Mouse (Mus musculus) E14TG2a.4 (cell line): ENCODE results near the gene Zc3h10.
A peak's percentile ranks its signal among the peaks of the same experiment; 100 is the strongest.

Experiments used
- H3K27me3 ChIP-seq: 2 replicates; pipeline ENCODE4 v1.6.1; 2014; ENCODE audit warnings: low read length, control low read depth; ENCODE audit not compliant: insufficient read depth
- H3K36me3 ChIP-seq: 2 replicates; pipeline ENCODE4 v1.6.1; 2014; ENCODE audit warnings: low read length, control low read depth; ENCODE audit not compliant: insufficient read depth
- H3K4me1 ChIP-seq: replicated peaks from 2 replicates; pipeline ENCODE4 v1.6.1; 2014; ENCODE audit warnings: low read depth, low read length, control low read depth
- H3K4me3 ChIP-seq: replicated peaks from 2 replicates; pipeline ENCODE4 v1.5.1; 2014; ENCODE audit warnings: mild to moderate bottlenecking, low read length
- H3K9me3 ChIP-seq: 2 replicates; pipeline ENCODE4 v1.6.1; 2014; ENCODE audit warnings: low read length, control low read depth
- CTCF ChIP-seq: conservative IDR thresholded peaks from 2 replicates; pipeline ENCODE4 v1.5.1; 2014; ENCODE audit warnings: low read length
- NANOG ChIP-seq: IDR thresholded peaks from 2 replicates; pipeline ENCODE4 v1.6.1; 2014; ENCODE audit warnings: borderline replicate concordance, low read length, mixed read lengths
- POU5F1 ChIP-seq: IDR thresholded peaks from 2 replicates; pipeline ENCODE4 v1.6.1; 2014; ENCODE audit warnings: low read length, borderline replicate concordance

Zc3h10 gene

GRCm38 (mm10) chr10:128547361-128548032 is at the start of gene Zc3h10:
Zc3h10 (minus strand) TSS chr10:128547774.
- Histone ChIP-seq H3K9me3 (no peaks in the 10 kb centered on the region), H3K4me3 (peak within 1 kb of the TSS; percentile 94), H3K36me3 (peaks cover 46% of the 10 kb centered on the region), H3K27me3 (no peaks in the 10 kb centered on the region), H3K4me1 (peaks cover 48% of the 10 kb centered on the region)
- TF ChIP-seq NANOG = no peak

- TF ChIP-seq NANOG = no peak
- no peak for TF ChIP-seq CTCF
- no peak for TF ChIP-seq POU5F1
- Histone ChIP-seq H3K9me3 (no peaks in the 10 kb centered on the region), H3K4me3 (no peak overlapping the region), H3K27me3 (peaks cover 16% of the 10 kb centered on the region), H3K36me3 (no peaks in the 10 kb centered on the region), H3K4me1 (peaks cover 25% of the 10 kb centered on the region)
Measured at GRCm38 (mm10) chr10:128592797-128593196, 45.2 kb upstream of the Zc3h10 start.

- TF ChIP-seq CTCF (no peak), NANOG (no peak), POU5F1 (no peak)
- H3K4me1 ChIP-seq = peaks cover 38% of the 10 kb centered on the region
- peaks cover 23% of the 10 kb centered on the region for H3K27me3 ChIP-seq
- no peaks in the 10 kb centered on the region for H3K9me3 ChIP-seq
- H3K36me3 ChIP-seq = no peaks in the 10 kb centered on the region
- no peak overlapping the region for H3K4me3 ChIP-seq
Measured at GRCm38 (mm10) chr10:128591436-128591835, 43.9 kb upstream of the Zc3h10 start.

GRCm38 (mm10) chr10:128590193-128590690 is 42.7 kb upstream of the Zc3h10 start:
- H3K36me3 ChIP-seq = no peaks in the 10 kb centered on the region

GRCm38 (mm10) chr10:128589464-128590192 is 42.1 kb upstream of the Zc3h10 start, which contains the start of gene Erbb3:
Erbb3 (minus strand) TSS chr10:128589652.
- peaks cover 23% of the 10 kb centered on the region for H3K27me3 ChIP-seq
- no peaks in the 10 kb centered on the region for H3K9me3 ChIP-seq
- peak within 1 kb of the TSS; percentile 98 for H3K4me3 ChIP-seq
- peaks cover 56% of the 10 kb centered on the region for H3K4me1 ChIP-seq
- TF ChIP-seq POU5F1 (no peak), NANOG (no peak), CTCF (no peak)
- no peaks in the 10 kb centered on the region for H3K36me3 ChIP-seq

More at GRCm38 (mm10) chr10:128590193-128590690, 42.7 kb upstream of the Zc3h10 start:
- Histone ChIP-seq H3K27me3 (peaks cover 23% of the 10 kb centered on the region), H3K9me3 (no peaks in the 10 kb centered on the region), H3K4me1 (peaks cover 50% of the 10 kb centered on the region), H3K4me3 (peak overlapping the region; percentile 98)
- no peak for TF ChIP-seq NANOG
- peak; percentile 85 for TF ChIP-seq CTCF

- H3K4me1 ChIP-seq = peaks cover 64% of the 10 kb centered on the region
- TF ChIP-seq POU5F1 (no peak), CTCF (no peak), NANOG (no peak)
- H3K9me3 ChIP-seq = no peaks in the 10 kb centered on the region
- no peaks in the 10 kb centered on the region for H3K36me3 ChIP-seq
- peaks cover 23% of the 10 kb centered on the region for H3K27me3 ChIP-seq
- H3K4me3 ChIP-seq = peak overlapping the region; percentile 98
Measured at GRCm38 (mm10) chr10:128588775-128589463, 41.3 kb upstream of the Zc3h10 start.

- Histone ChIP-seq H3K36me3 (no peaks in the 10 kb centered on the region), H3K9me3 (no peaks in the 10 kb centered on the region), H3K27me3 (peaks cover 23% of the 10 kb centered on the region), H3K4me3 (peak overlapping the region; percentile 98), H3K4me1 (peaks cover 71% of the 10 kb centered on the region)
- no peak for TF ChIP-seq CTCF
- TF ChIP-seq NANOG = no peak
- no peak for TF ChIP-seq POU5F1
Measured at GRCm38 (mm10) chr10:128588136-128588535, 40.6 kb upstream of the Zc3h10 start.

- Histone ChIP-seq H3K9me3 (no peaks in the 10 kb centered on the region), H3K27me3 (peaks cover 23% of the 10 kb centered on the region)
Measured at GRCm38 (mm10) chr10:128587697-128588096, 40.1 kb upstream of the Zc3h10 start.

GRCm38 (mm10) chr10:128587120-128587519 is 39.5 kb upstream of the Zc3h10 start:
- H3K9me3 ChIP-seq = no peaks in the 10 kb centered on the region
- H3K4me1 ChIP-seq = peaks cover 78% of the 10 kb centered on the region
- 0 out of 2 replicates have a peak, but pooled peaks cover 3% of the 10 kb centered on the region for H3K36me3 ChIP-seq
- peak overlapping the region; percentile 98; the same call in 1 of the 2 replicates for H3K4me3 ChIP-seq
- TF ChIP-seq NANOG = no peak
- TF ChIP-seq POU5F1 = no peak
- TF ChIP-seq CTCF = no peak
- H3K27me3 ChIP-seq = peaks cover 23% of the 10 kb centered on the region

More at GRCm38 (mm10) chr10:128587697-128588096, 40.1 kb upstream of the Zc3h10 start:
- no peak for TF ChIP-seq POU5F1
- TF ChIP-seq NANOG = no peak
- no peak for TF ChIP-seq CTCF
- Histone ChIP-seq H3K36me3 (0 out of 2 replicates have a peak, but pooled peaks cover 2% of the 10 kb centered on the region), H3K4me1 (peaks cover 75% of the 10 kb centered on the region), H3K4me3 (peak overlapping the region; percentile 98)
